Mouse (Mus musculus): Measurements from ENCODE around the gene Galnt18.

DNA sequence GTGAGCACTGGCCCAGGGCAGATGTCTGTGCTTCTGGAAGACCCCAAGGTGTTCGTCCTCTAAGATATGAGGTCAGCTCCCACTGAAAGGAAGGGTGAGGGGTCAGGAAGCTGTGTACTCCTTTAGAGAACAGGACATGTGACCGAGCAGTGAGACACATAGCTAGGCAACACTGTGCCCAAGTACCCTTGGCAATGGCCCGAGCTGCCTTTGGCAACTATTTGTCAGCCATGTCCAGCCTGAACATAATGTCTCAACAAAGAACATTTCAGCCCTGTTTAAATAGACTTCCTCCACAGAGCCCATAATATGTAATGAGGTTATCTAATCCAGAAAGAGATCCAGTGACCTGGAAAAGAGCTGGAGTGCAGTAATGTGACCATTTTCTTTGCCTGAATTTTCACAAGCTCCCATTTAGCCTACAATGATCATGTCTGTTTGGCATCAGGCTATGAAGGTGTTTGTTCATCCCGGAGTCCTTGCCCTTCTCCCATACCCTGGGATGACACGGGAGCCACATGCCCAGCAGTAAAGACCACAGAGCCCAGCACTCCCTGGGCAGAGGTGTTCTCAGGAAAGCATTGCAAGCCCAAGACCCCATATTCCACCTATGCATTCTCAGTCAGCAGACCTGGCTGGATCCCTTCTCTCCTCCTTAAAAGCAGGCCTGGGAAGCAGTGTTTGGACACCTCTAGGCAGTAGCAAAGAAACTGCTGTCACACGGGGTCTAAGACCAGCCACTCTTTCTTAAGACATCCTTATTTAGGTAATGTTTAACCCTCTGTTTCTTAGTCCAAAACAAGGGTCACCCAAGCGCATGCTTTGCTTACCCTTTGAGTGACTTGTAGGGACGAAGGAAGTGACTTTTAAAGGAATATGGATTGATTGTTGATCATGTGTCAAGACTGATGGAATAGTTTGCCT is 49.2 kb downstream of the Galnt18 start:
- no peak for TF ChIP-seq EP300 (IDR thresholded peaks at IDR 0.05)
- TF ChIP-seq CTCF (IDR thresholded peaks at IDR 0.05): no peak
